Mouse (Mus musculus): ENCODE data around the gene Hccs.

DNA sequence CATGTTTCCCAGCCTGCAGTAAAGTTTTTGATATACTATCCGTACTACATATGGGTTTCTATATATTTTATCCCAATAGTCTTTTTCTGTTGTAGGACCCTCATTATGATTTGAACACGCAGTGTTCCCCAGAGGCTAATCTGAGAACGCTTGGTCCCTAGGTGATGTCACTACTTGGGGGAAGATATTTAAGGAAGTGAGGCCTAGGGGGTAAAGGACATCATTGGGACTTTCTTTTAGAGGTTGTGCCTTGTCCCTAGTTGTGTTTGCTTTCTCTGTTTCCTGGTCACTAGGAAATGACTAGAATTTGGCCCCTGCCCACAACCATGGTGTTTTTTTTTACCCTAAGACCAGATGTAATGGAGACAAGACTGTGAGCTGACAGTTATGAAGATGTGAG is 18.0 kb upstream of the Hccs start:
- no peak for TF ChIP-seq MYOD1 (IDR thresholded peaks at IDR 0.05; ENCODE audit: control insufficient read depth in 1 of 3, insufficient read length in 2 of 3, low read depth in 2 of 3)
- no peak for TF ChIP-seq USF1 (IDR thresholded peaks at IDR 0.05; ENCODE audit: low read depth)
- no peak for TF ChIP-seq TCF12 (IDR thresholded peaks at IDR 0.05; ENCODE audit: insufficient read depth, poor library complexity, severe bottlenecking)
- TF ChIP-seq POLR2A (IDR thresholded peaks at IDR 0.05; ENCODE audit: insufficient read length, low read depth): no peak
- TF ChIP-seq POLR2AphosphoS2 (IDR thresholded peaks at IDR 0.05; ENCODE audit: insufficient read length, low read depth): no peak
- no peak for TF ChIP-seq MYOG (IDR thresholded peaks at IDR 0.05; ENCODE audit: control insufficient read depth in 1 of 3, insufficient read depth in 1 of 3, insufficient read length in 2 of 3, low read depth in 2 of 3)
- no peak for TF ChIP-seq CEBPB (IDR thresholded peaks at IDR 0.05; ENCODE audit: insufficient read depth, poor library complexity, severe bottlenecking)
- TF ChIP-seq MAX (IDR thresholded peaks at IDR 0.05; ENCODE audit: low read depth): no peak
